Mouse (Mus musculus) E14TG2a.4 (cell line): ENCODE data around the gene Ccdc159.

ENCODE experiments used
- H3K27me3 ChIP-seq: 2 replicates; pipeline ENCODE4 v1.6.1; 2014; ENCODE audit warnings: low read length, control low read depth; ENCODE audit not compliant: insufficient read depth
- H3K36me3 ChIP-seq: 2 replicates; pipeline ENCODE4 v1.6.1; 2014; ENCODE audit warnings: low read length, control low read depth; ENCODE audit not compliant: insufficient read depth
- H3K4me1 ChIP-seq: replicated peaks from 2 replicates; pipeline ENCODE4 v1.6.1; 2014; ENCODE audit warnings: low read depth, low read length, control low read depth
- H3K4me3 ChIP-seq: replicated peaks from 2 replicates; pipeline ENCODE4 v1.5.1; 2014; ENCODE audit warnings: mild to moderate bottlenecking, low read length
- H3K9me3 ChIP-seq: 2 replicates; pipeline ENCODE4 v1.6.1; 2014; ENCODE audit warnings: low read length, control low read depth
- CTCF ChIP-seq: conservative IDR thresholded peaks from 2 replicates; pipeline ENCODE4 v1.5.1; 2014; ENCODE audit warnings: low read length
- NANOG ChIP-seq: IDR thresholded peaks from 2 replicates; pipeline ENCODE4 v1.6.1; 2014; ENCODE audit warnings: borderline replicate concordance, low read length, mixed read lengths
- POU5F1 ChIP-seq: IDR thresholded peaks from 2 replicates; pipeline ENCODE4 v1.6.1; 2014; ENCODE audit warnings: low read length, borderline replicate concordance

Gene Ccdc159

DNA sequence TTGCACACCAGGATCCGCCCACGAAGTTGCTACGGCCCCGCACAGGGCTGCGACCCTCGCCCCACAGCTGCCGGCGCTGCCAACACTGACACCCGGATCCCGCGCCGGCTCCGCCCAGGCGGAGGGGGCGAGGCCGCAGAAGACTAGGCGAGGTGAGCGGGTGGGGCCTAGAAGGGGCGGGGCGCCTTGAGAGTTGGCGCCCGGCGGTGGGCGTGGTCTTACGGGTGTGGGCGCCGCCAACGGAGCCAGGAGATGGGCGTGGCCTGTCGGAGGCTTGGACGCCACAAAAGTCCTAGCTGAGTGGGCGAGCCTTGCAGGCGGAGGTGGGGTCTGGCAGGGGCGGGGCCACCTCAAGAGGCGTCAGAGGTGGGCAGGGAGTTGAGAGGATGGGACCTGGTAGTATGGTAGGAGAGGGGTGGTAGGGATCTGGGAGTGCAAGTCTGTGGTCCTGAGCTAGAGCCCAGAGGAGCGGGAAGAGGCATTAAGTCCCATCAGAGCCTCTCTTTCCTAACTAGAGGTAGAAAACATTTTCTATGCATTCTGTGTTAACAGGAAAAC is 9.2 kb upstream of the Ccdc159 start, which contains the start of gene Rab3d:
Gene Rab3d (minus strand): TSS at position 158 of the 558 bp plus-strand sequence.
- Histone ChIP-seq H3K4me3 (peak within 1 kb of the TSS; percentile 92), H3K36me3 (peaks cover 26% of the 10 kb centered on the region), H3K9me3 (no peaks in the 10 kb centered on the region), H3K4me1 (peaks cover 42% of the 10 kb centered on the region), H3K27me3 (peaks cover 24% of the 10 kb centered on the region)
- TF ChIP-seq CTCF, result no peak
- no peak for TF ChIP-seq NANOG
- no peak for TF ChIP-seq POU5F1

GRCm38 (mm10) chr9:21918692-21919384 is 8.4 kb upstream of the Ccdc159 start:
- Histone ChIP-seq H3K36me3 (peaks cover 30% of the 10 kb centered on the region), H3K4me1 (peaks cover 49% of the 10 kb centered on the region), H3K9me3 (no peaks in the 10 kb centered on the region), H3K27me3 (peaks cover 24% of the 10 kb centered on the region), H3K4me3 (peak overlapping the region; percentile 46)
- no peak for TF ChIP-seq NANOG
- no peak for TF ChIP-seq POU5F1
- no peak for TF ChIP-seq CTCF

GRCm38 (mm10) chr9:21923036-21923435 is 4.2 kb upstream of the Ccdc159 start:
- Histone ChIP-seq H3K4me1 (peaks cover 59% of the 10 kb centered on the region), H3K36me3 (peaks cover 47% of the 10 kb centered on the region), H3K9me3 (no peaks in the 10 kb centered on the region), H3K4me3 (no peak overlapping the region), H3K27me3 (no peaks in the 10 kb centered on the region)
- TF ChIP-seq NANOG, result no peak
- TF ChIP-seq POU5F1, result no peak
- TF ChIP-seq CTCF, result no peak

- Histone ChIP-seq H3K36me3 (peaks cover 47% of the 10 kb centered on the region), H3K4me3 (no peak overlapping the region), H3K4me1 (peaks cover 58% of the 10 kb centered on the region), H3K27me3 (no peaks in the 10 kb centered on the region), H3K9me3 (no peaks in the 10 kb centered on the region)
- no peak for TF ChIP-seq NANOG
- TF ChIP-seq CTCF, result no peak
- no peak for TF ChIP-seq POU5F1
Observed at GRCm38 (mm10) chr9:21923490-21924098, 3.7 kb upstream of the Ccdc159 start.

- no peak for TF ChIP-seq CTCF
- no peak for TF ChIP-seq POU5F1
- no peak for TF ChIP-seq NANOG
- Histone ChIP-seq H3K36me3 (peaks cover 47% of the 10 kb centered on the region), H3K9me3 (no peaks in the 10 kb centered on the region), H3K4me3 (peak overlapping the region; percentile 33; the same call in 1 of the 2 replicates), H3K4me1 (peaks cover 55% of the 10 kb centered on the region), H3K27me3 (no peaks in the 10 kb centered on the region)
Observed at GRCm38 (mm10) chr9:21924099-21924493, 3.2 kb upstream of the Ccdc159 start.

GRCm38 (mm10) chr9:21925034-21925433 is 2.2 kb upstream of the Ccdc159 start:
- TF ChIP-seq CTCF (no peak), NANOG (no peak), POU5F1 (no peak)
- H3K4me1 ChIP-seq, result peaks cover 60% of the 10 kb centered on the region
- H3K9me3 ChIP-seq, result no peaks in the 10 kb centered on the region
- no peak overlapping the region for H3K4me3 ChIP-seq
- no peaks in the 10 kb centered on the region for H3K27me3 ChIP-seq
- peaks cover 47% of the 10 kb centered on the region for H3K36me3 ChIP-seq

DNA sequence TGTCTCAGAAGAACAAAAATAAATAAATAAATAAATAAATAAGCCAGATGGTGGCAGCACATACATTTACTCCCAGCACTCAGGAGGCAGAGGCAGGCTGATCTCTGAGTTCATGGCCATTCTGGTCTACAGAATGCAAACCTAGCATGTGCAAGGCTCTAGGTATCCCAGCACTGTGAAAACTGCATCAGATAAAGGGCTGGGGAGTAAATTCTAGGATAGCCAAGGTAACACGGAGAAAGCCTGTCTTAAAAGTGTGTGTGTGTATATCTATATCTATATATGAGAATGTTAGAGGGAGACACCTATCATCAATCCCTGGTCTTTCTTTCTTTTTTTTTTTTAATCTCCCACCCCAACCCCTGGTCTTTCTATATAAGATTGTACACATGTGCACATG is 1.8 kb upstream of the Ccdc159 start:
- TF ChIP-seq NANOG (no peak), CTCF (no peak), POU5F1 (no peak)
- H3K36me3 ChIP-seq, result peaks cover 47% of the 10 kb centered on the region
- no peaks in the 10 kb centered on the region for H3K27me3 ChIP-seq
- H3K4me1 ChIP-seq, result peaks cover 60% of the 10 kb centered on the region
- no peaks in the 10 kb centered on the region for H3K9me3 ChIP-seq
- H3K4me3 ChIP-seq, result no peak overlapping the region

DNA sequence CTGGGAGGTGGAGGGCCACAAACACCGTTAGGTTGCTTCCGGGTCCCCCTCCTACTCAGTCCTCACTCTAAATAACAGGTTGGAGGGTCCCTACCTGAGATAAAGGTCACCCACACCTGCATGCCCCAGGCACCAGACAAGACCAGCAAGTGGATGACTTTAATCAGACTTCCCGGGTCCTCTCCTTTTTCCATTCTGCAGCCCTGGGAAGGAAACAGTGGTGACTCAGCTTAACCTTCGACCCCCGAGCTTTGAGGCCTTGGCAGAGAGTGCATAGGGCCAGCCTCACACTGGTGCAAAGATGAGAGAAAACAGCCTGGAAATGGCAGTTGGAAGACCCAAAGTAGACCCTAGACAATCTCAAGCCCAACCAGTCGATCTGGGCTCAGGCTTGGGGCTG is 1.1 kb upstream of the Ccdc159 start:
- Histone ChIP-seq H3K9me3 (no peaks in the 10 kb centered on the region), H3K4me3 (peak overlapping the region; percentile 87), H3K4me1 (peaks cover 53% of the 10 kb centered on the region), H3K27me3 (no peaks in the 10 kb centered on the region), H3K36me3 (peaks cover 47% of the 10 kb centered on the region)
- TF ChIP-seq NANOG (no peak), POU5F1 (no peak), CTCF (no peak)
